Mouse (Mus musculus) stomach, postnatal 0 days (tissue): ENCODE measurements around the gene Haus3. TPM values are rescaled to one million over a fixed set of nuclear protein-coding genes. Genes with fewer than 3 reads are reported as not detected.

Source experiments
- ATAC-seq: fragments of 200-750 bp; cut with Nextera tagmentation; 2 replicates; pipeline ENCODE4 v1.8.0; 2017; ENCODE audit not compliant: low FRiP score, low TSS enrichment
- DNase-seq: peaks from one replicate; pipeline ENCODE4 v3.0.0-alpha.2; 2016; ENCODE audit warnings: low spot score
- H3K27ac ChIP-seq: fragments of 300-500 bp; sonication (generic); replicated peaks from 2 replicates; pipeline ENCODE4 v1.5.1; 2014; ENCODE audit warnings: mild to moderate bottlenecking, control low read depth
- H3K27me3 ChIP-seq: fragments of 300-500 bp; sonication (generic); 2 replicates; pipeline ENCODE4 v1.6.1; 2014; ENCODE audit warnings: low read length; ENCODE audit not compliant: control insufficient read depth, insufficient read depth
- H3K36me3 ChIP-seq: fragments of 300-500 bp; sonication (generic); 2 replicates; pipeline ENCODE4 v1.6.1; 2014; ENCODE audit warnings: low read length, mixed read lengths; ENCODE audit not compliant: control insufficient read depth, insufficient read depth
- H3K4me1 ChIP-seq: fragments of 300-500 bp; sonication (generic); replicated peaks from 2 replicates; pipeline ENCODE4 v1.6.1; 2014; ENCODE audit warnings: antibody characterized with exemption; ENCODE audit not compliant: control insufficient read depth, insufficient read depth
- H3K4me2 ChIP-seq: fragments of 300-500 bp; sonication (generic); replicated peaks from 2 replicates; pipeline ENCODE4 v1.6.1; 2014; ENCODE audit warnings: low read depth, mild to moderate bottlenecking, control low read depth, moderate library complexity
- H3K4me3 ChIP-seq: fragments of 300-500 bp; sonication (generic); 2 replicates; pipeline ENCODE4 v1.5.1; 2014; ENCODE audit warnings: low read depth, low read length, control low read depth
- H3K9ac ChIP-seq: fragments of 300-500 bp; sonication (generic); 2 replicates; pipeline ENCODE4 v1.6.1; 2014; ENCODE audit warnings: mild to moderate bottlenecking, low read length, control low read depth, mixed read lengths
- H3K9me3 ChIP-seq: fragments of 300-500 bp; sonication (generic); 2 replicates; pipeline ENCODE4 v1.6.1; 2016; ENCODE audit warnings: low read length; ENCODE audit not compliant: control insufficient read depth
- CTCF ChIP-seq: IDR thresholded peaks from 2 replicates; pipeline ENCODE4 v1.5.1; 2016; ENCODE audit warnings: antibody characterized with exemption, low read depth, mild to moderate bottlenecking, moderate library complexity
- EP300 ChIP-seq: optimal IDR thresholded peaks from 2 replicates; pipeline ENCODE3; 2016; ENCODE audit warnings: antibody characterized with exemption
- WGBS: fragments of 180-500 bp; shearing (Covaris S2); extraction: QIAGEN DNeasy Blood & Tissue Kit; methylation state at CpG from one replicate; pipeline ENCODE4 v1.1.7; 2014; 5-methylcytosine and 5-hydroxymethylcytosine counted together
- polyA plus RNA-seq: library from polyadenylated mRNA; unstranded; fragments of >200 nt; fragmentation: Nextera tagmentation; extraction: Ambion mirVana; gene quantifications from 2 replicates; pipeline ENCODE4 v1.2.1, GENCODE M21; 2015

Gene Haus3
- polyA plus RNA-seq, 1 experiment from 2014 or later = 12.3 TPM

DNA sequence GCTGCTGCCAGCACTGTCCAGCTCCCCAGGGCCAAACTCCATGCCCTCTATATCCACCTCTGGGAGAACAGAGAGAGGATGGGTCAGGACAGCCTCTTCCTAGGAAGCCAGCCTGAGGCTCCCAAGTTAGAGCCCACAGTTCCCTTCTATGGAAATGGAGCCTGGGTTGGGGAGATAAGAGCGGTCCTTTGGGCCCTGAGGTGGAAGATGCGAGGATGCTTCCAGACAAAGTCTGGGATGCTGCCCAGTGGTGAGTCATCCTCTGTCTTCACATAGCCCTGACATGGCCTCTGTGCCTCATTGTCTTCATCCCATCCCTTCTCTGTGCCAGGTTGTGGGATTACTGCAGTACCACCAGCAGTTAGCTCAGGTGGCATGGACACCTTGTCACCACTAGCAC, 7.8 kb upstream of the Haus3 start:
- no peaks in the 10 kb centered on the region for H3K27me3 ChIP-seq
- ATAC-seq (no peak), DNase-seq (peak; percentile 10)
- no peak overlapping the region for H3K4me3 ChIP-seq
- WGBS = 87% methylated on average over 2 of the region's 2 CpGs
- H3K36me3 ChIP-seq = peaks cover 31% of the 10 kb centered on the region
- TF ChIP-seq CTCF (no peak), EP300 (no peak)
- no peaks in the 10 kb centered on the region for H3K9me3 ChIP-seq
- H3K4me1 ChIP-seq = no peaks in the 10 kb centered on the region
- no peak overlapping the region for H3K4me2 ChIP-seq
- H3K9ac ChIP-seq = no peak overlapping the region
- no peak overlapping the region for H3K27ac ChIP-seq

DNA sequence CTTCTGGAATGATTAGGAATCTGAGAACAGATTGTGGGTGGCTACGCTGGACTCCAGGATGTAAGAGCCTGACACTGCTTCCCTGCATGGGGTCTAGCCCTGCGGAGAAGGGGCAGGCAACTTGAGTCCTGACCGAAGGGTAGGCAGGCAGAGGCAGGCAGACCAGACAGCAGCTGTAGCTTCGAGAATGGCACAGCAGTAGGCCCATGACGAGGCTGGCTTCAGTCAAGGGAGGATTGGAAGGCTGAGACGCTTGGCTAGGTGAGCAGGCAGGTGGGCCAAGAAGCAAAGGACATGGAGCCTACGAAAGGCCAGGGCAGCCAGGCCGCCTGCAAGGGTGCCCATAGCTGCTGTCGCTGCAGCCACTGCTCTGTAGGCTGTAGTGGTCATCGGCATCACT, 7.4 kb upstream of the Haus3 start:
- no peak overlapping the region for H3K4me3 ChIP-seq
- DNase-seq = peak; percentile 12
- no peak overlapping the region for H3K9ac ChIP-seq
- no peak overlapping the region for H3K27ac ChIP-seq
- H3K4me2 ChIP-seq = no peak overlapping the region
- peak; percentile 21; the same call in 1 of the 2 replicates for ATAC-seq
- no peaks in the 10 kb centered on the region for H3K4me1 ChIP-seq
- no peaks in the 10 kb centered on the region for H3K9me3 ChIP-seq
- H3K36me3 ChIP-seq = peaks cover 31% of the 10 kb centered on the region
- TF ChIP-seq CTCF (no peak), EP300 (no peak)
- no peaks in the 10 kb centered on the region for H3K27me3 ChIP-seq
- 87% methylated on average over 10 of the region's 10 CpGs for WGBS

DNA sequence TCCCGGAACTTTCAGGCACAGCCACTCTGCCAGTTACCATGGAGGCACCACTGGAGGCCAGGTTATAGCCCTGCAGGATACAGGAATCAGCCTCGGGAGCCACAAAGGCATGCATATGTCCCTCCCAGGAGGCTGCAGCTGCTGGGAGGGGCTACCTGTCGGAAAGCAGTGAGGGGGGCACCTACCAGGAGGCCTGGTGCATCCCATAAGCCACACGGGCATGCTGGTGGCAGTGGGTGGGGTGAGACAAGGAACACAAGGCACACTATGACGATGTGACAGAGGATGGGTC, 6.0 kb upstream of the Haus3 start:
- no peaks in the 10 kb centered on the region for H3K9me3 ChIP-seq
- TF ChIP-seq CTCF = no peak
- no peak for TF ChIP-seq EP300
- H3K4me1 ChIP-seq = no peaks in the 10 kb centered on the region
- DNase-seq = peak; percentile 11
- no peaks in the 10 kb centered on the region for H3K27me3 ChIP-seq
- no peak overlapping the region for H3K4me2 ChIP-seq
- no peak for ATAC-seq
- no peak overlapping the region for H3K9ac ChIP-seq
- 40% methylated on average over 5 of the region's 5 CpGs for WGBS
- H3K27ac ChIP-seq = no peak overlapping the region
- peaks cover 31% of the 10 kb centered on the region for H3K36me3 ChIP-seq
- H3K4me3 ChIP-seq = no peak overlapping the region

DNA sequence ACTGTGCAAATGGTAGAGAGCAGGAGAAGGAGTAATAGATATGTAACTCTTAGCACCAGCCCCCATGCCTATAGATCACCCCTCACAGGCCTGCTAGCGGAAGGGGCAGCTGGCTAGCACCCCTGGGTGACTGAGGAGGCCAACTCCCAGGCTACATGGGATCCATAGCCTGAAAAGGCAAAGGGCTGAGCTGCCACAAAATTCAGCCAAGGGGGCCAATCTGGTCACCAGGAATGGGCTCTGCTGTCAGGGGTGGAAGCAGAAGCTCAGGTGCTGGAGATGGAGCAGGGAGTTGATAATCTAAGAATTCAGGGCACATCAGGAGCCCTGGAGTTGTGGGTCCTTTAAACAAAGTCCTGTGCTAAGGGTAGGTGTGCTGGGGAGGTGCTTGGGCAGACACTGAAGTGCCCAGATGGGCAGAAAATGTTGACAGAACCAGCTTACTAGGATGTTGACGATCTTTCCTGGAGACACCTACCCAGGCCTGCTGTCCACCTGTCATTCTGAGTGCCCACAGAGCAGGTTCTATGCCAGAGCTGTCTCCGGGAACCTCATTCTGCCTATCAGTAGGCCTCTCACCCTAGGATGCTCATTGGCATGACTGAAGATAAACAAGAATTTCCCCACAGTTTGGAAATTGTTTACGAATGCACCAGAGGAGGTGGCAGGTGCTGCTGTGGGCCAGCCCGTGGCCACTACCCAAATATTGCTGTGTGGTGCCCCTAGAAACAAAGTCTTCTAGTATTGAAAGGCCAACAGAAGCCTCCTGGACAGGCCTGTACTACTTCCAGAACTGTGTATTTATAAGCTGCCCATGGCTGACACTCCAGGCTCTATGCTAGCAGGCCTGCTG, 5.4 kb upstream of the Haus3 start:
- H3K27ac ChIP-seq = no peak overlapping the region
- H3K27me3 ChIP-seq = no peaks in the 10 kb centered on the region
- WGBS = 69% methylated on average over 5 of the region's 5 CpGs
- ATAC-seq (no peak), DNase-seq (peak; percentile 11)
- no peaks in the 10 kb centered on the region for H3K9me3 ChIP-seq
- TF ChIP-seq CTCF (no peak), EP300 (no peak)
- no peak overlapping the region for H3K9ac ChIP-seq
- peaks cover 31% of the 10 kb centered on the region for H3K36me3 ChIP-seq
- H3K4me2 ChIP-seq = no peak overlapping the region
- H3K4me3 ChIP-seq = no peak overlapping the region
- no peaks in the 10 kb centered on the region for H3K4me1 ChIP-seq

GRCm38 (mm10) chr5:34174021-34174420, 4.7 kb upstream of the Haus3 start:
- Histone ChIP-seq H3K27me3 (no peaks in the 10 kb centered on the region), H3K4me1 (no peaks in the 10 kb centered on the region), H3K36me3 (peaks cover 31% of the 10 kb centered on the region), H3K27ac (no peak overlapping the region), H3K9me3 (no peaks in the 10 kb centered on the region), H3K9ac (no peak overlapping the region), H3K4me3 (no peak overlapping the region), H3K4me2 (no peak overlapping the region)
- 70% methylated on average over 2 of the region's 2 CpGs for WGBS
- TF ChIP-seq EP300 (no peak), CTCF (no peak)
- no peak for DNase-seq
- ATAC-seq = no peak

DNA sequence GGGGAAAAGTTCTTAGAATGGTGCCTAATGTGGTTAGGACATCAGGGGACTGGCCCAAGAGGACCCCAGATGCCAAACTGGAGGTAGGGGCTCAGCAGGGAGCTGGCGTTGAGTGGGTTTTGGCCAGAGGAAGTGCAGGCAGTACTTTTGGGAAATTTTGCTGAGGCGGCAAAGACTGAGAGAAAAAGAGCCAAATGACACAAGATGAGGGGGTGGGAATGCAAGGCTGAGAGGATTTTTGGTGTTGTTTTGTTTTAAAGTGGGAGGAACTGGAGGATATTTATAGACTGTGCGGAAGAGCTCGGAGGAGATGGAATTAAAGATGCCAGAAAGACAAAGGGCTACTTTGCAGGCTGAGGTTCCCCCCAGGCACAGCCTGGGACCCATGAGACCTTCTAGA, 1.4 kb upstream of the Haus3 start:
- no peak overlapping the region for H3K9ac ChIP-seq
- peaks cover 14% of the 10 kb centered on the region; the same call in 1 of the 2 replicates for H3K36me3 ChIP-seq
- H3K4me1 ChIP-seq = no peaks in the 10 kb centered on the region
- TF ChIP-seq CTCF (no peak), EP300 (no peak)
- H3K27me3 ChIP-seq = no peaks in the 10 kb centered on the region
- no peak overlapping the region for H3K4me3 ChIP-seq
- H3K27ac ChIP-seq = peak overlapping the region; percentile 70
- ATAC-seq = no peak
- no peaks in the 10 kb centered on the region for H3K9me3 ChIP-seq
- 0 out of 2 replicates have a peak overlapping the region, but pooled peaks have one; percentile 14 for H3K4me2 ChIP-seq
- no peak for DNase-seq
- WGBS = 50% methylated on average over 4 of the region's 4 CpGs
